Mouse (Mus musculus): Measurements from ENCODE around the gene Enpp7.

DNA sequence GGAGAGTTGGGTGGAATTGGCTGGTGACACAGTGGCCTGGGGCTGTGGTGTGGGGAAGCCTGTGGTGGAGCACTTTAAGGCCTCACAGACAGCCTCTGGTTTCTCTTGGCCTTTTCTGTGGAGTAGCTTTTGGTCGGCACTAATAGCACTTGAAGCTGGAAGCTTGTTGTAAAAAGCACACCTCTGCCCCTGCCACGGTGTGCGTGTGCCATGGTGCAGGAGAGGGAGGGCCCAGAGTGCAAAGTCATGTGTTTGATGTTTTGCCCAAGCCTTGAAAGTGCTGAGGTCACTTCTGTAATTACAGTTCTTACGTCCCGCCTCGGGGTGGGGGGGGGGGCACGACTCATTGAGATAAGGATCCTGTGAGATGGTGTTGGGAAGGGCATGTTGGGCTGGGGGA, 36.3 kb downstream of the Enpp7 start:
- TF ChIP-seq POLR2A (IDR thresholded peaks at IDR 0.05; ENCODE audit: extremely low read depth, insufficient read depth, low read length) (no peak), CTCF (IDR thresholded peaks at IDR 0.05; ENCODE audit: low read depth, low read length) (no peak)

Data from liver, adult 2 months (tissue).